Mouse (Mus musculus) MEL (cell line): Measurements from ENCODE around the gene Ctsc.

Experiments used
- CTCF ChIP-seq, 3 experiments: IDR thresholded peaks in 2 of 3; conservative IDR thresholded peaks in 1 of 3; 2 replicates each; pipeline ENCODE4 v1.5.1; 2011 to 2012; ENCODE audit warnings: low read length in 3 of 3, low read depth in 2 of 3, mild to moderate bottlenecking in 2 of 3, improper control_type of control experiment in 1 of 3, inconsistent platforms in 1 of 3, mixed read lengths in 1 of 3, moderate library complexity in 1 of 3; ENCODE audit not compliant: control insufficient read depth in 1 of 3, insufficient read depth in 1 of 3, poor library complexity in 1 of 3, severe bottlenecking in 1 of 3
- JUND ChIP-seq: IDR thresholded peaks from 2 replicates; pipeline ENCODE4 v1.6.1; 2011; ENCODE audit warnings: low read depth, mild to moderate bottlenecking, improper control_type of control experiment, low read length
- MYB ChIP-seq: IDR thresholded peaks from 2 replicates; pipeline ENCODE4 v1.6.1; 2011; ENCODE audit warnings: mild to moderate bottlenecking, low read depth, low read length, improper control_type of control experiment
- POLR2A ChIP-seq, 2 experiments: IDR thresholded peaks; 2 replicates each; pipeline ENCODE4 v1.6.1; 2011 to 2012; ENCODE audit warnings: low read length in 2 of 2, mild to moderate bottlenecking in 2 of 2, control low read depth in 1 of 2, improper control_type of control experiment in 1 of 2, low read depth in 1 of 2, moderate library complexity in 1 of 2; ENCODE audit not compliant: control insufficient read depth in 1 of 2, insufficient read depth in 1 of 2, poor library complexity in 1 of 2
- SMC3 ChIP-seq: IDR thresholded peaks from 2 replicates; pipeline ENCODE4 v1.6.1; 2011; ENCODE audit warnings: low read depth, low read length, improper control_type of control experiment
- TCF12 ChIP-seq: IDR thresholded peaks from 2 replicates; pipeline ENCODE4 v1.6.1; 2014; ENCODE audit warnings: low read depth, mild to moderate bottlenecking, inconsistent platforms, low read length, improper control_type of control experiment, moderate library complexity
- UBTF ChIP-seq: IDR thresholded peaks from 2 replicates; pipeline ENCODE4 v1.6.1; 2012; ENCODE audit warnings: low read depth, mild to moderate bottlenecking, inconsistent platforms, low read length, improper control_type of control experiment, moderate library complexity, borderline replicate concordance; ENCODE audit not compliant: insufficient read depth
- USF1 ChIP-seq: IDR thresholded peaks from 2 replicates; pipeline ENCODE4 v1.6.1; 2014; ENCODE audit warnings: low read depth, mild to moderate bottlenecking, inconsistent platforms, low read length, improper control_type of control experiment, moderate library complexity
- ZC3H11A ChIP-seq: IDR thresholded peaks from 2 replicates; pipeline ENCODE4 v1.6.1; 2012; ENCODE audit warnings: low read depth, mild to moderate bottlenecking, inconsistent platforms, low read length, improper control_type of control experiment
- ZNF384 ChIP-seq: IDR thresholded peaks from 2 replicates; pipeline ENCODE4 v1.6.1; 2012; ENCODE audit warnings: low read depth, mild to moderate bottlenecking, inconsistent platforms, low read length, improper control_type of control experiment

- TF ChIP-seq ZNF384 (no peak), USF1 (no peak), SMC3 (no peak), CTCF (IDR thresholded peaks at IDR 0.05 in 2 of 3, conservative IDR thresholded peaks at IDR 0.05 in 1 of 3; ENCODE audit: control insufficient read depth in 1 of 3, insufficient read depth in 1 of 3, low read depth in 2 of 3, low read length in 3 of 3, poor library complexity in 1 of 3, severe bottlenecking in 1 of 3) (no peak), ZC3H11A (no peak), POLR2A (IDR thresholded peaks at IDR 0.05; ENCODE audit: control insufficient read depth in 1 of 2, insufficient read depth in 1 of 2, low read depth in 1 of 2, low read length in 2 of 2, poor library complexity in 1 of 2) (no peak), UBTF (no peak), TCF12 (no peak), MYB (no peak), JUND (no peak)
Observed at GRCm38 (mm10) chr7:88295989-88296388, 18.1 kb downstream of the Ctsc start.
